Comparison of ENCODE assay signal across 23 mouse cellular contexts in genomic region chr2:172094159-172094558, GRCm38 (mm10). TPM values are rescaled to one million over a fixed set of nuclear protein-coding genes. Genes with fewer than 3 reads are reported as not detected.
"Had no signal": no experiment of that assay in that cellular context is flagged by ENCODE, and none has a peak within 500 bp of the region (broad histone marks: within the 10 kb centered on the region; RNA-seq: fewer than 3 reads in every experiment).

No protein-coding gene starts in this region.

- H3K9ac ChIP-seq: limb, embryonic 13.5 days; liver, embryonic 12.5 days; liver, embryonic 15.5 days; lung, embryonic 15.5 days had no signal

- H3K4me2 ChIP-seq: limb, embryonic 13.5 days; liver, embryonic 12.5 days; liver, embryonic 15.5 days; lung, embryonic 15.5 days had no signal

- ATAC-seq: intestine, embryonic 16.5 days; liver, embryonic 12.5 days; midbrain, embryonic 16.5 days had no signal

- H3K36me3 ChIP-seq: limb, embryonic 10.5 days; limb, embryonic 13.5 days; liver, embryonic 12.5 days; liver, embryonic 15.5 days; lung, embryonic 15.5 days; midbrain, embryonic 10.5 days had no signal

- H3K4me1 ChIP-seq: limb, embryonic 10.5 days; limb, embryonic 13.5 days; liver, embryonic 12.5 days; liver, embryonic 15.5 days; lung, embryonic 15.5 days; megakaryocyte, embryonic 14.5 days; midbrain, embryonic 10.5 days had no signal

- H3K27me3 ChIP-seq: limb, embryonic 13.5 days; liver, embryonic 12.5 days; liver, embryonic 15.5 days; lung, embryonic 15.5 days; megakaryocyte, embryonic 14.5 days had no signal

- H3K4me3 ChIP-seq: limb, embryonic 10.5 days; limb, embryonic 13.5 days; liver, embryonic 12.5 days; liver, embryonic 15.5 days; lung, embryonic 15.5 days; midbrain, embryonic 10.5 days had no signal

- H3K27ac ChIP-seq: limb, embryonic 10.5 days; limb, embryonic 13.5 days; liver, embryonic 12.5 days; liver, embryonic 15.5 days; lung, embryonic 15.5 days; midbrain, embryonic 10.5 days had no signal

- DNase-seq: kidney, adult 2 months; kidney, postnatal 14 days; kidney, postnatal 4 days; layer of hippocampus, adult 9-11 months; layer of hippocampus, postnatal 36 days; liver; lung, adult 18-20 months; lung, postnatal 10 days; lung, postnatal 36 days; thymus, adult 18-20 months; thymus, postnatal 36 days had no signal

- H3K9me3 ChIP-seq: limb, embryonic 10.5 days; limb, embryonic 13.5 days; lung, embryonic 15.5 days; midbrain, embryonic 10.5 days had no signal

RNA-seq across cellular contexts. Expression of gene Cbln4, which starts 50.9 kb away (rescaled TPM):
- polyA plus RNA-seq: kidney, adult 2 months; liver, embryonic 12.5 days; small intestine, adult 2 months; spleen, adult 2 months; urinary bladder, adult 2 months had no signal
